Mouse (Mus musculus) MEL (cell line): ENCODE results near the gene Glyctk. TPM values are rescaled to one million over a fixed set of nuclear protein-coding genes. Genes with fewer than 3 reads are reported as not detected.

Experiments used
- DNase-seq: peaks from one replicate; pipeline ENCODE4 v3.0.0; 2011; ENCODE audit warnings: low read depth, low spot score
- H3K27ac ChIP-seq: 2 replicates; pipeline ENCODE4 v1.5.1; 2012; ENCODE audit warnings: low read depth, mild to moderate bottlenecking, control low read depth, low read length, moderate library complexity; ENCODE audit not compliant: control insufficient read depth
- H3K27me3 ChIP-seq, 2 experiments: fragments of 150-350 bp in 1 of 2; sonication (generic) in 1 of 2; 2 replicates each; pipeline ENCODE4 v1.6.1; 2012; ENCODE audit warnings: low read length in 2 of 2, mild to moderate bottlenecking in 2 of 2, improper control_type of control experiment in 1 of 2, moderate library complexity in 1 of 2; ENCODE audit not compliant: insufficient read depth in 2 of 2, control insufficient read depth in 1 of 2
- H3K36me3 ChIP-seq, 2 experiments: 2 replicates each; pipeline ENCODE4 v1.6.1; 2012 to 2014; ENCODE audit warnings: low read length in 2 of 2, improper control_type of control experiment in 1 of 2, inconsistent platforms in 1 of 2, mild to moderate bottlenecking in 1 of 2; ENCODE audit not compliant: insufficient read depth in 2 of 2, control insufficient read depth in 1 of 2
- H3K4me1 ChIP-seq, 2 experiments: fragments of 150-350 bp in 1 of 2; sonication (generic) in 1 of 2; 2 replicates each; pipeline ENCODE4 v1.6.1; 2012; ENCODE audit warnings: low read length in 2 of 2, improper control_type of control experiment in 1 of 2, mild to moderate bottlenecking in 1 of 2; ENCODE audit not compliant: insufficient read depth in 2 of 2, control insufficient read depth in 1 of 2
- H3K4me3 ChIP-seq, 2 experiments: fragments of 150-350 bp in 1 of 2; sonication (generic) in 1 of 2; 2 replicates each; pipeline ENCODE4 v1.5.1; 2012; ENCODE audit warnings: low read depth in 2 of 2, low read length in 2 of 2, mild to moderate bottlenecking in 2 of 2, moderate library complexity in 2 of 2, control low read depth in 1 of 2, improper control_type of control experiment in 1 of 2; ENCODE audit not compliant: control insufficient read depth in 1 of 2, insufficient read depth in 1 of 2
- H3K79me2 ChIP-seq: 2 replicates; pipeline ENCODE4 v1.6.1; 2012; ENCODE audit warnings: mild to moderate bottlenecking, low read length, moderate library complexity; ENCODE audit not compliant: control insufficient read depth, poor library complexity, insufficient read depth
- H3K9ac ChIP-seq: 2 replicates; pipeline ENCODE4 v1.6.1; 2012; ENCODE audit warnings: low read depth, mild to moderate bottlenecking, control low read depth, low read length, moderate library complexity; ENCODE audit not compliant: control insufficient read depth, poor library complexity, severe bottlenecking
- H3K9me3 ChIP-seq: fragments of 150-350 bp; sonication (generic); replicated peaks from 2 replicates; pipeline ENCODE4 v1.6.1; 2012; ENCODE audit warnings: mild to moderate bottlenecking, low read length, improper control_type of control experiment, moderate library complexity; ENCODE audit not compliant: insufficient read depth
- BHLHE40 ChIP-seq: IDR thresholded peaks from 2 replicates; pipeline ENCODE4 v1.6.1; 2012; ENCODE audit warnings: low read depth, mild to moderate bottlenecking, inconsistent platforms, low read length, improper control_type of control experiment, borderline replicate concordance
- CHD1 ChIP-seq: IDR thresholded peaks from 2 replicates; pipeline ENCODE4 v1.6.1; 2012; ENCODE audit warnings: low read depth, mild to moderate bottlenecking, inconsistent platforms, low read length, improper control_type of control experiment
- CHD2 ChIP-seq: IDR thresholded peaks from 2 replicates; pipeline ENCODE4 v1.6.1; 2011; ENCODE audit warnings: low read length, improper control_type of control experiment
- EP300 ChIP-seq, 2 experiments: IDR thresholded peaks; 2 replicates each; pipeline ENCODE4 v1.6.1; 2011; ENCODE audit warnings: improper control_type of control experiment in 2 of 2, low read length in 2 of 2, low read depth in 1 of 2, mild to moderate bottlenecking in 1 of 2
- GABPA ChIP-seq: IDR thresholded peaks from 2 replicates; pipeline ENCODE4 v1.6.1; 2012; ENCODE audit warnings: low read depth, mild to moderate bottlenecking, inconsistent platforms, low read length, improper control_type of control experiment, moderate library complexity
- GATA1 ChIP-seq: IDR thresholded peaks from 2 replicates; pipeline ENCODE4 v1.6.1; 2011; ENCODE audit warnings: low read depth, low read length, improper control_type of control experiment
- JUND ChIP-seq: IDR thresholded peaks from 2 replicates; pipeline ENCODE4 v1.6.1; 2011; ENCODE audit warnings: low read depth, mild to moderate bottlenecking, improper control_type of control experiment, low read length
- MAFK ChIP-seq: IDR thresholded peaks from 2 replicates; pipeline ENCODE4 v1.6.1; 2011; ENCODE audit warnings: low read depth, mild to moderate bottlenecking, low read length, improper control_type of control experiment, borderline replicate concordance
- MAX ChIP-seq: IDR thresholded peaks from 2 replicates; pipeline ENCODE4 v1.6.1; 2011; ENCODE audit warnings: low read length, improper control_type of control experiment
- MAZ ChIP-seq: IDR thresholded peaks from 2 replicates; pipeline ENCODE4 v1.6.1; 2012; ENCODE audit warnings: low read depth, mild to moderate bottlenecking, inconsistent platforms, low read length, improper control_type of control experiment
- MYB ChIP-seq: IDR thresholded peaks from 2 replicates; pipeline ENCODE4 v1.6.1; 2011; ENCODE audit warnings: mild to moderate bottlenecking, low read depth, low read length, improper control_type of control experiment
- NELFE ChIP-seq: IDR thresholded peaks from 2 replicates; pipeline ENCODE4 v1.6.1; 2011; ENCODE audit warnings: low read depth, low read length, improper control_type of control experiment
- POLR2A ChIP-seq, 2 experiments: IDR thresholded peaks; 2 replicates each; pipeline ENCODE4 v1.6.1; 2011 to 2012; ENCODE audit warnings: low read length in 2 of 2, mild to moderate bottlenecking in 2 of 2, control low read depth in 1 of 2, improper control_type of control experiment in 1 of 2, low read depth in 1 of 2, moderate library complexity in 1 of 2; ENCODE audit not compliant: control insufficient read depth in 1 of 2, insufficient read depth in 1 of 2, poor library complexity in 1 of 2
- TBP ChIP-seq: IDR thresholded peaks from 2 replicates; pipeline ENCODE4 v1.8.0; 2011; ENCODE audit warnings: low read depth, low read length, improper control_type of control experiment
- USF2 ChIP-seq, 2 experiments: IDR thresholded peaks; 2 replicates each; pipeline ENCODE4 v1.6.1; 2011 to 2012; ENCODE audit warnings: improper control_type of control experiment in 2 of 2, low read length in 2 of 2, borderline replicate concordance in 1 of 2, inconsistent platforms in 1 of 2, low read depth in 1 of 2, mild to moderate bottlenecking in 1 of 2; ENCODE audit not compliant: insufficient read depth in 1 of 2
- ZC3H11A ChIP-seq: IDR thresholded peaks from 2 replicates; pipeline ENCODE4 v1.6.1; 2012; ENCODE audit warnings: low read depth, mild to moderate bottlenecking, inconsistent platforms, low read length, improper control_type of control experiment
- polyA plus RNA-seq, 2 experiments: library from polyadenylated mRNA; stranded (reverse) in 1 of 2; unstranded in 1 of 2; fragments of >175 nt in 1 of 2; fragments of >200 nt in 1 of 2; gene quantifications; 2 replicates each; pipeline versions ENCODE4 v1.2.1 to v1.2.4; 2012; ENCODE audit warnings: low replicate concordance in 2 of 2, low read depth in 1 of 2; ENCODE audit not compliant: insufficient read length in 2 of 2, insufficient read depth in 1 of 2, missing spikeins in 1 of 2
- total RNA-seq: library from RNA; depleted of rRNA; stranded (reverse); fragments of 300-350 nt; gene quantifications from 2 replicates; pipeline ENCODE4 v1.2.3, GENCODE M21; 2012; rRNA removed

Gene Glyctk
- total RNA-seq (3.1 and 3.2 TPM in 2 replicates), polyA plus RNA-seq (1 to 10 TPM in 1 of 2 experiments, not detected in 1; 3.3 TPM)

GRCm38 (mm10) chr9:106158037-106158491 lies at the start of gene Glyctk:
Gene Glyctk, minus strand, starts transcription at chr9:106158138.
- Histone ChIP-seq H3K27ac (no peak within 1 kb of the TSS), H3K4me1 (peaks cover 2 to 6% of the 10 kb centered on the region in 2 experiments; a peak in 3 of 4 replicates), H3K36me3 (peaks cover 0 to 2% of the 10 kb centered on the region in 2 experiments; a peak in 1 of 4 replicates), H3K9me3 (no peaks in the 10 kb centered on the region), H3K79me2 (no peaks in the 10 kb centered on the region; the same call in 1 of the 2 replicates), H3K9ac (no peak within 1 kb of the TSS), H3K4me3 (no peak within 1 kb of the TSS), H3K27me3 (no peaks in the 10 kb centered on the region)
- TF ChIP-seq MYB (no peak), CHD2 (no peak), TBP (no peak)
- DNase-seq, result no peak

- H3K4me3 ChIP-seq, result no peak overlapping the region
Measured at GRCm38 (mm10) chr9:106206515-106206914, 48.6 kb upstream of the Glyctk start.

GRCm38 (mm10) chr9:106205713-106206290 lies 47.9 kb upstream of the Glyctk start:
- TF ChIP-seq USF2 (IDR thresholded peaks at IDR 0.05; ENCODE audit: borderline replicate concordance in 1 of 2, insufficient read depth in 1 of 2, low read depth in 1 of 2, low read length in 2 of 2) (no peak), EP300 (IDR thresholded peaks at IDR 0.05; ENCODE audit: low read depth in 1 of 2, low read length in 2 of 2) (no peak)
- H3K27me3 ChIP-seq, result no peaks in the 10 kb centered on the region
- H3K9ac ChIP-seq, result no peak overlapping the region
- H3K4me1 ChIP-seq, result peaks cover 5 to 19% of the 10 kb centered on the region in 2 experiments
- no peaks in the 10 kb centered on the region for H3K9me3 ChIP-seq
- peaks cover 0 to 8% of the 10 kb centered on the region in 2 experiments; a peak in 2 of 4 replicates for H3K36me3 ChIP-seq
- peaks cover 14% of the 10 kb centered on the region for H3K79me2 ChIP-seq
- H3K4me3 ChIP-seq, result no peak overlapping the region
- no peak overlapping the region for H3K27ac ChIP-seq
- no peak for DNase-seq

More at GRCm38 (mm10) chr9:106206515-106206914, 48.6 kb upstream of the Glyctk start:
- no peaks in the 10 kb centered on the region for H3K9me3 ChIP-seq
- H3K27ac ChIP-seq, result no peak overlapping the region
- H3K4me1 ChIP-seq, result peaks cover 5 to 19% of the 10 kb centered on the region in 2 experiments
- H3K79me2 ChIP-seq, result peaks cover 14% of the 10 kb centered on the region
- TF ChIP-seq MAZ (no peak), USF2 (IDR thresholded peaks at IDR 0.05; ENCODE audit: borderline replicate concordance in 1 of 2, insufficient read depth in 1 of 2, low read depth in 1 of 2, low read length in 2 of 2) (no peak), CHD1 (no peak), BHLHE40 (no peak), GABPA (no peak), MAX (no peak), ZC3H11A (no peak), NELFE (no peak), GATA1 (no peak), MAFK (no peak), POLR2A (IDR thresholded peaks at IDR 0.05; ENCODE audit: control insufficient read depth in 1 of 2, insufficient read depth in 1 of 2, low read depth in 1 of 2, low read length in 2 of 2, poor library complexity in 1 of 2) (no peak), JUND (no peak)
- TF ChIP-seq, all 39 proteins: peak for 0
- H3K36me3 ChIP-seq, result peaks cover 0 to 8% of the 10 kb centered on the region in 2 experiments; a peak in 2 of 4 replicates
- no peaks in the 10 kb centered on the region for H3K27me3 ChIP-seq
- H3K9ac ChIP-seq, result no peak overlapping the region
- DNase-seq, result no peak
